17 mouse cellular contexts compared by ENCODE assay signal in genomic region chr4:24429929-24430752, GRCm38 (mm10).
DNase-seq lines count a peak whose midpoint lies in the region; ATAC-seq and TF ChIP-seq lines count a peak whose summit lies in the region.
"Had no signal": no experiment of that assay in that cellular context is flagged by ENCODE, and none has a peak within 500 bp of the region (broad histone marks: within the 10 kb centered on the region; RNA-seq: fewer than 3 reads in every experiment).

No protein-coding gene starts in this region.

- no peak overlapping the region for H3K27ac ChIP-seq in layer of hippocampus, adult 2 months
- peak overlapping the region; percentile 79 for H3K27ac ChIP-seq in hindbrain, embryonic 12.5 days
- H3K27ac ChIP-seq in midbrain, embryonic 14.5 days (replicated peaks; ENCODE audit: low read depth, low read length): peak overlapping the region; percentile 72
- H3K27ac ChIP-seq: heart, embryonic 10.5 days; kidney, embryonic 15.5 days; limb, embryonic 15.5 days; stomach, embryonic 15.5 days had no signal

- 0 out of 2 replicates have a peak, but pooled peaks cover 7% of the 10 kb centered on the region for H3K4me1 ChIP-seq in hindbrain, embryonic 12.5 days
- peaks cover 4% of the 10 kb centered on the region; the same call in 1 of the 2 replicates for H3K4me1 ChIP-seq in midbrain, embryonic 14.5 days (ENCODE audit: control insufficient read depth, insufficient read depth, low read length)
- H3K4me1 ChIP-seq in lung, adult 2 months (ENCODE audit: control insufficient read depth, insufficient read depth, low read length): no peaks in the 10 kb centered on the region
- H3K4me1 ChIP-seq: heart, embryonic 10.5 days; kidney, embryonic 15.5 days; limb, embryonic 15.5 days; stomach, embryonic 15.5 days had no signal

- no peak for DNase-seq in layer of hippocampus, adult 2 months (ENCODE audit: low spot score in 2 of 2)
- DNase-seq in layer of hippocampus, adult 11-12 months (ENCODE audit: low spot score): no peak
- DNase-seq in midbrain, embryonic 14.5 days: peak; percentile 28
- DNase-seq in retina, postnatal 1 day: peak; percentile 35
- DNase-seq in kidney, adult 9 months: no peak
- no peak for DNase-seq in lung, adult 2 months
- DNase-seq in right cerebral cortex, postnatal 14 days: no peak
- DNase-seq: cerebellum, adult 18-20 months; heart, postnatal 4 days; lung, postnatal 10 days; thymus, postnatal 25 days had no signal

- H3K9me3 ChIP-seq in hindbrain, embryonic 12.5 days (replicated peaks): no peaks in the 10 kb centered on the region
- H3K9me3 ChIP-seq in midbrain, embryonic 14.5 days (ENCODE audit: control insufficient read depth, low read length): no peaks in the 10 kb centered on the region
- H3K9me3 ChIP-seq: heart, embryonic 10.5 days; kidney, embryonic 15.5 days; limb, embryonic 15.5 days; stomach, embryonic 15.5 days had no signal

- peak overlapping the region; percentile 15; the same call in 1 of the 2 replicates for H3K4me3 ChIP-seq in layer of hippocampus, adult 2 months
- H3K4me3 ChIP-seq in hindbrain, embryonic 12.5 days: peak overlapping the region; percentile 26
- peak overlapping the region; percentile 34 for H3K4me3 ChIP-seq in midbrain, embryonic 14.5 days (replicated peaks; ENCODE audit: low read depth, low read length)
- no peak overlapping the region for H3K4me3 ChIP-seq in lung, adult 2 months (replicated peaks; ENCODE audit: extremely low read depth, low read depth, low read length)
- H3K4me3 ChIP-seq: heart, embryonic 10.5 days; kidney, embryonic 15.5 days; limb, embryonic 15.5 days; stomach, embryonic 15.5 days had no signal

- ATAC-seq in hindbrain, embryonic 12.5 days (ENCODE audit: low FRiP score): peak; percentile 36; the same call in 1 of the 2 replicates
- peak; percentile 40; the same call in 1 of the 2 replicates for ATAC-seq in midbrain, embryonic 14.5 days (ENCODE audit: low FRiP score, low TSS enrichment)
- ATAC-seq: Patski had no signal

- no peak for TF ChIP-seq CTCF in layer of hippocampus, adult 2 months (conservative IDR thresholded peaks at IDR 0.05)
- no peak for TF ChIP-seq CTCF in lung, adult 2 months (IDR thresholded peaks at IDR 0.05; ENCODE audit: insufficient read depth, low read length)

- no peaks in the 10 kb centered on the region for H3K27me3 ChIP-seq in hindbrain, embryonic 12.5 days
- H3K27me3 ChIP-seq in midbrain, embryonic 14.5 days (ENCODE audit: control insufficient read depth, insufficient read depth, low read length): no peaks in the 10 kb centered on the region
- H3K27me3 ChIP-seq: kidney, embryonic 15.5 days; limb, embryonic 15.5 days; stomach, embryonic 15.5 days had no signal

- no peak for TF ChIP-seq POLR2A in lung, adult 2 months (IDR thresholded peaks at IDR 0.05; ENCODE audit: borderline replicate concordance, extremely low read depth, low read depth, low read length)

- peak overlapping the region; percentile 44 for H3K4me2 ChIP-seq in hindbrain, embryonic 12.5 days (replicated peaks)
- H3K4me2 ChIP-seq in midbrain, embryonic 14.5 days (ENCODE audit: low read length): peak overlapping the region; percentile 50
- H3K4me2 ChIP-seq: kidney, embryonic 15.5 days; limb, embryonic 15.5 days; stomach, embryonic 15.5 days had no signal

- H3K9ac ChIP-seq in hindbrain, embryonic 12.5 days: peak overlapping the region; percentile 50
- peak overlapping the region; percentile 54 for H3K9ac ChIP-seq in midbrain, embryonic 14.5 days (replicated peaks; ENCODE audit: low read length)
- H3K9ac ChIP-seq: kidney, embryonic 15.5 days; limb, embryonic 15.5 days; stomach, embryonic 15.5 days had no signal

- H3K36me3 ChIP-seq in hindbrain, embryonic 12.5 days: no peaks in the 10 kb centered on the region
- no peaks in the 10 kb centered on the region for H3K36me3 ChIP-seq in midbrain, embryonic 14.5 days (ENCODE audit: control insufficient read depth, insufficient read depth, low read length)
- H3K36me3 ChIP-seq: heart, embryonic 10.5 days; kidney, embryonic 15.5 days; limb, embryonic 15.5 days; stomach, embryonic 15.5 days had no signal

- 39% methylated on average over 8 of the region's 8 CpGs for WGBS in hindbrain, embryonic 12.5 days
- WGBS in midbrain, embryonic 14.5 days: 27% methylated on average over 8 of the region's 8 CpGs
- 54% methylated on average over 8 of the region's 8 CpGs for WGBS in lung, adult 2 months

Comparison
In these comparisons a context has a peak if more than half of its experiments do, and no peak if none do; other contexts are left out.
1. DNase-seq: peak in midbrain, embryonic 14.5 days (single experiment) and retina, postnatal 1 day (single experiment); none in layer of hippocampus, adult 2 months (0 of 2), layer of hippocampus, adult 11-12 months (single experiment), kidney, adult 9 months (single experiment), lung, adult 2 months (single experiment) and right cerebral cortex, postnatal 14 days (single experiment).